Mouse (Mus musculus): ENCODE results near the gene Slc2a8.
A peak's percentile ranks its signal among the peaks of the same experiment; 100 is the strongest.
"Not testable (repeated sequence)": the region's sequence is repeated elsewhere in the genome, so short reads cannot be mapped to it uniquely, and the experiment has no call there.

Slc2a8 gene

DNA sequence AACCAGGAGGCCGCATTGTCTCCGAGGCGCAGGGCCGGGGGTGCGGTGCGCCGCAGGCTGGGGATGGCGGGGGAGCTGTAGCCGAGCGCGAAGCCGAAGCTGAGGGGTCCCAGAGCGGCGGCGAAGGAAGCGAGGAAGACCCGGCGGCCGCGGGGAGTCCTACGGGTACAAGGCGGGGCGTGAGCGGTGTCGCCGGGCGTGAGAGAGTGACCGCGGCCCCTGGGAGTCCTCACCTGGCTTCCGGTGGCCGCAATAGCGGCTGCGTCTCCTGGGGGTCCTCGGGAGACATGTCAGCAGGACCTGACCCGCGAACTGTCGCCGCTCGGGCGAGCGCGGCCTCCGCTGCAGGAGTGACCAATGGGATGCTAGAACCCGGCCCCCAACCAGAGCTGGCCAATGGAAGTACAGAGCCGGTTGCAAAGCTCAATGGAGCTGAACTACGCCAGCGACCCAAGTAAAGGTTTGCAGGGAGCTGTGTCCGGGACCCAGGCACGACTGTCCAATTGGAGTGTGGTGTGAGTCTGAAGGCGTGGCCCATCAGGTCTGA lies at the start of gene Slc2a8:
Slc2a8 (minus strand) TSS at position 359 of the 547 bp plus-strand sequence.
- peak; percentile 66 to 76 for DNase-seq (ENCODE audit: low read depth in 1 of 2, low spot score in 2 of 2)

DNA sequence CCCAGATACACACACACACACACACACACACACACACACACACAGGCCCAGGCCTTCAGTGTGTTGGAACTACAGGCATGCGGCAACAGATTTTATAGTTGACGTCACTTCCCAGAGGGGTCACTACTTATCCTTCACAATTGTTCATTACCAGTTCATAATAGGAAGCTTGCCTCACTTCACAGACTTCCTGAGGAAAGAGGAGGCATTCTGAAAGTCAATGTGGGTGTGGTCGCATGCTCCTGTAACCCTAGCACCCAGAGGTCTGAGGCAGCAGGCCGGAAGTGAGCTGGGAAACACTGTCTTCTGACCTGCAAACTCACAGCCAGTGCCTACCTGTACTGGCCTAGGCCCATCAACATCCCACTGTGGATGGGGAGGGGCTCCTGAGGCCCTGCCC lies 43.2 kb upstream of the Slc2a8 start:
- DNase-seq (ENCODE audit: low read depth in 1 of 2, low spot score in 2 of 2), result no peak

DNA sequence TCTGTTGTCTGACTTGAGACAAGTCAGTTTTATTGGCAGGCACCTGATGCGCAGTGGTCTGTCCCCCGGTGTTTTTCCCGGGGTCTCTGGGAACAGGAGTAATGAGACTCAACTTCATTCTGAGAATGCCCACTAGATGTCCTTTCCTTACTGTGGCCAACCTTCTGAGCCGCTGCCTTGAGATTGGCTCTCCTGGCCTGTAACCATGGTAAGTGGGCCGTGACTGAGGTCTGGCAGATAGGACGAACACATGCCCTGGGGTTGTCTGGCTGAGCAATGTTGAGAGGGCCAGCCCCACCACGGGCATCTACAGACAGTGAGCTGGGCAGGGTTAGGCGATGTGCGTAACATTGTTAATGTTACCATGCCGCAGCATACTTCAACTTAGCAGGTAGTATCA lies 42.7 kb upstream of the Slc2a8 start:
- DNase-seq (ENCODE audit: low read depth in 1 of 2, low spot score in 2 of 2), result no peak

DNA sequence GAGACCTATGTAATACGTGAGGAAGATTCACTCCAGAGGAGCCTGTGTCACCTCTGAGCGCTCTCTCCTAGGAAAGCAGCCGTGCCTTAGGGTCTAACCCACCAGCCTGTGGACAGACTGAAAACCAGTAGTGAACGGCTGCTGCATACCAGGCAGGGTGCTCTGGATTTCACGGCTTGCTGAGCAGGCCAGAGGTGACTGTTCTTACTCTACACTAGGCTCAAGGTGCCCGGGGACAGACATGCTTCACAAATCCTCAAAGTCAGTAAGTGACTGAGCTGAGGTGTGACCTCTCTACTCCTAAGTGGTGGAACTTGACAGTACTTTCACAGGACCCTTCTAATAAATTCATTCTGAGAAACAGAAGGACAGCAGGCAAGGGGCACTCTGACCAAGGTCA lies 41.0 kb upstream of the Slc2a8 start:
- DNase-seq (ENCODE audit: low read depth in 1 of 2, low spot score in 2 of 2), result no peak

DNA sequence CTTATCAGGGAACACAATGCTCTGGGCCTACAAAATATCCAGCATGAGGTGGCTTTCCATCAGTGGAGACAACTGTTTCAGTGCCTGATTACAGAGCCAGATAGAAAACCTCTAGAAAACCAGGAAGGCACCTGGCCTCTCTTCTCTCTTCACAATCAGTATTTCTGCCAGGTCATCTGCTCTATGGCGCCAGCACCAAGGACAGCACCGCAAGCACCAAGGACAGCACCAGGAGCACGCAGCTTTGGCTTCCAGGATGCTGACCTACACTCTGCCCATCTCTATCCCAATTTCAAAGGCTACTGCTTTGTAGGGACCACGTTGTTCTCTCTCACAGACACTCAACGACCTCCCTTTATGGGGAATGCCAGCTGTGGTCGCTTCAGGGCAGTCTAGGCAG lies 36.1 kb upstream of the Slc2a8 start:
- no peak for DNase-seq (ENCODE audit: low read depth in 1 of 2, low spot score in 2 of 2)

DNA sequence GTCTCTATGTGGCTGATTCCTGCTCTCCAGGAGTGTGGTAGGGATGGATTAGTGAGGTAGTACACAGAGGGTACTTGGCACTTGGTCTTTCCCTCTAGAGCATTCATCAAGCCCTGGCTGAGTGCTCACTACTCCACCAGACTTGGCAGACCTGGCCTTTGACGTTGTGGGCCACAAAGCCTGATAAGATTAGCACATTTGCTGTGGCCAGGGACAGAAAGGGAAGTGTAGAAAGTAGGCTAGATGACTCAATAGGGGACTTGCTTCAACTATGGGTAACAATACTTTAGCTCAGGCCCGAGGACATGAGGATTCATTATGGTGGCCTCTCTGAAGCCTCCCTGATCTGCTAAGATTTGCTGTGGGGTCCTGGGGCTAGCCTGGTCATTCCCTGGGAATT lies 35.3 kb upstream of the Slc2a8 start:
- DNase-seq (ENCODE audit: low read depth in 1 of 2, low spot score in 2 of 2), result no peak

DNA sequence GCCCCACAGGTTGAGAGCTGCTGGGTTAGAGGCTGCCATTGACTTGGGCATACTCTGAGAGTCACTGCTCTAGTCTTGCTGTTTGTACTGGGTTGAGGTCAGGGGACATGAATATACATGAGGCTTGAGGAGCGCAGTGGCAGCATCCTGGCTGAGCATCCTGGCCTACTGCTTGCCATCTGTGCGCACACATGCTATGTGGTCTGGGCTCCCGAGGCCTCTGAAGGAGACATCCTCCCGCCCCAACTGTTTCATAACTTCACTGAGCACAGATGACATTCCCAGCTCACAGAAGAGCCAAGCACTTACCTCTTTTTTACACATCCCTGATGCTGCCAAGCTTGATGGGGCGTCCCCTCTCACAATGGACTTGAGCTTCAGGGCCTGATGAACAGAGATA lies 33.0 kb upstream of the Slc2a8 start:
- DNase-seq (ENCODE audit: low read depth in 1 of 2, low spot score in 2 of 2), result no peak

DNA sequence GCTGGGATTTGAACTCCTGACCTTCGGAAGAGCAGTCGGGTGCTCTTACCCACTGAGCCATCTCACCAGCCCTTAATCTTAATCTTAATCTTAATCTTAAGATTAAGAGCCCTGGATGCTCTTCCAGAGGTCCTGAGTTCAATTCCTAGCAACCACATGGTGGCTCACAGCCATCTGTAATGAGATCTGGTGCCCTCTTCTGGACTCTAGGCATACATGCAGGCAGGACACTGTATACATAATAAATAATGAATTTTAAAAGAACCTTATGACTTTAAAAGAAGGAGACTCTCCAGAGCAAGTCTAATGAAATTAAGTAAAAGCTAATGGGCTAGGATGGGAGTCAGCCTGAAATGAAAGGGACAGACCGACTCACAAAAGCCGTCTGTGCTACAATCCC lies 27.2 kb upstream of the Slc2a8 start:
- not testable (repeated sequence) for DNase-seq (ENCODE audit: low read depth in 1 of 2, low spot score in 2 of 2)

DNA sequence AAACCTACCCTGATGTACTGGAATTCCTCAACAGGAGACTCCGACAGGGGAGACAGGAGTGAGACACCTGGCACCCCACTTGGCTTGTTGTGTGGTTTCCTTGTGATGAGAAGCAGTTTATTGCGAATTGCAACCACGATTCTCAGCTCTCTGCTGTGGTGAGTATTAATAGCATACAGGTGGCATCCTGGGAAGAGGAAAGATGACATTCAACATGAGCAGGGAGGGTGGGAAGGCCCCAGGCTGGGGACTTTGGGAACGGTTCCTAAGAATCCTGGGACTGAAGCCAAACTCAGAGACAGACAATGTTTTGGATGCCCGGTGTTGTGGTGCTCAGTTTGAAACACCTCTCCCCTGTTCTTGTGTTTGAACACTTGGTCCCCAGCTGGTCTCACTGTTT lies 23.2 kb upstream of the Slc2a8 start:
- no peak for DNase-seq (ENCODE audit: low read depth in 1 of 2, low spot score in 2 of 2)

DNA sequence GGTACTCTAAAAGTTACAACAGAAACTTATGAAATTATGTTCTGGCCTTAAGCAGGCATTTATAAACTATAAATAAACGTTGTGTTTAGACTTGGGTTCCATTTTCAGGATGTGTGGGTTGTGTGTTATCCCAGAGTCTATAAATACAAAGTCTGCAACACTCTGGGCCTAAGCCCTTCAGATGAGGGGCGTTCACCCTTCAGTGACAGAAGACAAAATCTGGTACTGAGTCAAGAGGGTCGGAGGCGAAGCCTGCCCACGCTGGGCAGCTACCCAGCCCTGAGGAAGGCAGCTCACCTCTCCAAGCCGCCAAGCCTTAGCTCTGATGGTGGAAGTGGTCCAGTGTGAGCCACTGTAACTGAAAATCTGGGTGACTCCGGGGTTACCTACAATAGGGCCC lies 20.3 kb upstream of the Slc2a8 start:
- DNase-seq (ENCODE audit: low read depth in 1 of 2, low spot score in 2 of 2), result no peak

DNA sequence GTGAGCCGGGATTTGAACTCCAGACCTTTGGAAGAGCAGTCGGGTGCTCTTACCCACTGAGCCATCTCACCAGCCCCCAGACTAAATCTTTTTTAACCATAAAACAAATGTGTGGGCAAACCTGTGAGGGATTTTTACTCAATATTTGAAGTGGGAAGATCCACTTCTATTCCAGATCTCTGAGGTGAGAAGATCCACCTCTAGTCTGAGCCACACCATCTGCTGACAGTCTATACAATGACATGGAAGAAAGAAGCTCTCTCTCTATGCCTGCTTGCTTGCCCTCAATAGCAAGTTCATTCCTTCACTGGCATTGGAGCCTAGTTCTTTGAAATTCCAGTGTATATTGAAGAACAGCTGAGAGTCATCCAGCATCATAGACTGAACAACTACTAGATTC lies 17.9 kb upstream of the Slc2a8 start:
- DNase-seq (ENCODE audit: low read depth in 1 of 2, low spot score in 2 of 2), result no peak

DNA sequence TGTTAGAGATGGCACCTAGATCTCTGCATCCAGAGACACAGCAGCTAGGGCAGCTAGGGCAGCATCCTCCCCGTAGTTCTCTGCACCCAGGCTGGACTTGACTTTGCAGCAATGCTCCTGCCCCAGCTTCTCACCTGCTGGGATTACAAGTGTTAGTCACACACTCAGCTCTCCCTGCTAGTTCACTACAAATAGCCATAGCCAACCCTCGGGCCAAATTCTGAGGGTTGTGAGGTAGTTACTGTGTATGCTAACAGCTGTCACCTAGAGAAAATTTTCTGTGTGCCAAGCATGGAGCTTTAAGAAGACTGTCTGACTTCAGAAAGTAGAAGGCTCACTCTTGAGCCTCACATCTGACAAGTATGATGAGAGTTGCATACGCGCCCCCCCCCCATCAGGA lies 15.9 kb upstream of the Slc2a8 start:
- DNase-seq (ENCODE audit: low read depth in 1 of 2, low spot score in 2 of 2), result no peak

DNA sequence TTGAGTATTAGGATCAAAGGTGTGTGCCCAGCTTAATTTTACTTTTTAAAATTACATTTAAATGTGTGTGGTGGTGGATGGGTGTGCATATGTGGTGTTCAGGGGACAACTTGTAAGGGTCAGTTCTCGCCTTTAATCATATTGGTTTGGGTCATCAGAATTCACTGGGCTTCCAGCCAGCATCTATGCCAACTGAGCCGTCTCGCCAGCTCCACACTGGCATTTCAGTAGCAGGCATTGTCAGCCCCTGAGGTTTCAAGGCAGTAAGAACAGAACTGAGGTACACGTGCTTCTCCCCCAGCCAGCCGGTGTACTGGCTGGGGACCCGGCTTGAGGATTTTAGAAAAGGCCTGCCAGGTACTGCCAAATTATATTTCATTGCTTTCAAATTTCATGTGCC lies 15.2 kb upstream of the Slc2a8 start:
- DNase-seq (ENCODE audit: low read depth in 1 of 2, low spot score in 2 of 2), result no peak

DNA sequence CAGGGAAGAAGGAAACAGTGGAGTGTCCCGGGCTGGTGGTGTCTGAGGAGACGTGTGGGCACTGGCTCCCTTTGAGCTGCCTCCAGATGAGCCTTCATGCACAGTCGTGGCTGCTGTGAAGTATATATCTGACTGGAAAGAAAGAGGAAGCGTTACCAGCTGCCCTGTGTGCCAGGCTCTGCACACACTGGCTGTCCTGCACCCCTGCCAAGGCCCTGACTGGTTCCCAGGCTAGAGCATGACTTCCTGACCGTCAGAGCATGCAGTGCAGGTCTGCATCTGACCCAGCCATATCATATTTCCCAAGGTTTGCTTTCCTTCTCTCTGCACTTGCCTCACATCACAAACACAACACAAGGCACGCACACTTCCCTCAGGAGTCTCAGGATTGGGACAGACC lies 10.2 kb upstream of the Slc2a8 start:
- no peak for DNase-seq (ENCODE audit: low read depth in 1 of 2, low spot score in 2 of 2)

DNA sequence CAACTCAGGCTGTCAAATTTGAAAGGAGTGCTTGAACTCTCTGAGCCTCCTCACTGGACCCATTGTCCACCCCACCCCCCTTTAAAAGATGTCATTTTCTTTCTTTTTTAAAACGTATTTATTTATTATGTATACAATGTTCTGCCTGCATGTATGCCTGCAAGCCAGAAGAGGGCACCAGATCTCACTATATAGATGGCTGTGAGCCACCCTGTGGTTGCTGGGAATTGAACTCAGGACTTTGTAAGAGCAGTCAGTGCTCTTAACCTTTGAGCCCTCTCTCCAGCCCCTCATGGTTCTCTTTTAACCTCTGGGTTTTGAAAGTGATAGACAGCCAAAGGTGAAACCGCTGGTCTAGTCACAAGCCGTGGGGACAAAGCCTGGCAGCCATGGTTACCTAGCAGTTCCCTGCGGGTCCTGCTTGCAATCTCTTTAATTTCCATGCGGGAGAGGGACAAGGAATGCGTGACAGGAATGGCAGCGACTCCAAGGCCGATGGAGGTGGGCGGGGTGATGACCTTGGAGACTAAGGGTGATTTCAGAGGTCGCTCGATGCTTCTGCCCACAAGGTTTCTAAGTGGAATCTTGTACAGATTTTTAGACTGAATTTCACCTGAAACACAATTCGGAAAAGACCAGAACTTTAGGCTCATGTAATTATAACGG lies 8.4 kb upstream of the Slc2a8 start:
- no peak for DNase-seq (ENCODE audit: low read depth in 1 of 2, low spot score in 2 of 2)

DNA sequence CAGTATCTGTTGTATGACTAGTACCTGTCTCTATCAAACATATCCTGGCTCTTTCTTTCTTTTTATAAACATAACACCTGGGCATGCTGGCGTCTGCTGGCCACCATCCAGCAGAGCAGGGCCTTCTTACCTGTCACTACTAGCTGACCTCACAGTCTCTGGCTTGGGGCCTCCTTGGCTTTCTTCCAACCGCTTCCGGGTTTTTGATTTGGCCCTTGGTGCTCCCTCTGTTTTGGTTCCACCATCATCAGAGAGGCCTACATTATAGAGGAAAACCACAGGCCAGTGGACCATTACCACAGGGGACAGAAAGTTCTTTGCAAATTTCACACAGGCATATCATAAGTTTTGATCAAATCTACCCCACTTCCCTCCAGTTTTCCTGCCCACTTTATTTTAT lies 7.5 kb upstream of the Slc2a8 start:
- DNase-seq (ENCODE audit: low read depth in 1 of 2, low spot score in 2 of 2), result no peak

DNA sequence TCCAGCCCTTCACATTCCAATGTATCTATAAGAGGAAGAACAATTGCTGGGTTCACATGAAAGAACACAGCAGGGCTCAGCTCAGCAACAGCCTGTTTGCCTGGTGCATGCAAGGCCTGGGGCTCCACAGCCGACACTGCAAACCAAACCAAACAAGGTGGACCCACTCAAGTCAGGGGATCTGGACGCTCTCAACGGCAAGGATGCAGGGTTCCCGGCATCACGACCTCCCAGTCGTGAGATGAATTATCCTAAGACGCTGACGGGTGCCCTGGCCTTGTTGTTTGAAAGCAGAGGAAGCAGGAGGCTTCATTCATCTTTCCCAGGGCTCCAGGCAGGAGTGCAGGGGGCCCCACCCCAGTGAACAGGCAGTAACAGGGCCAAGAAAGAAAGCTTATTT lies 4.0 kb upstream of the Slc2a8 start:
- DNase-seq (ENCODE audit: low read depth in 1 of 2, low spot score in 2 of 2), result no peak

DNA sequence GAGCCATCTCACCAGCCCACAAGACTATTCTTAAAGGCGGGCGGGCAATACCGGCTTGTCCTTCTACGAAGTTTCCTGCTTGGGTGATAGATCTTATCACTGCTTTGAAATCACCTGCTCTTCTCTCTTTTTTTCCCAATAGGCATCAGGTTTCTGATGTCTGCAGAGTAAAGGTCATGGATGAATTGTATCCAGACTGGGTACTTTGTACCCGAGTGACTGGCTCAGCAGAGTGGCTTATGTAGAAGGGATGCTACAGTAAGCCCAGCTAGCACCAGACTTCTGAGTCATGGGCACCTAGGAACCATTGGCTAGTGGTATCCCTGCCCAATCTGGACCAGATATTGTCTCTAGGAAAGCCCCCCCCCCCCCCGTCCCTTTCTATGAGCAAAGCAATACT lies 1.7 kb upstream of the Slc2a8 start:
- DNase-seq (ENCODE audit: low read depth in 1 of 2, low spot score in 2 of 2), result no peak

DNA sequence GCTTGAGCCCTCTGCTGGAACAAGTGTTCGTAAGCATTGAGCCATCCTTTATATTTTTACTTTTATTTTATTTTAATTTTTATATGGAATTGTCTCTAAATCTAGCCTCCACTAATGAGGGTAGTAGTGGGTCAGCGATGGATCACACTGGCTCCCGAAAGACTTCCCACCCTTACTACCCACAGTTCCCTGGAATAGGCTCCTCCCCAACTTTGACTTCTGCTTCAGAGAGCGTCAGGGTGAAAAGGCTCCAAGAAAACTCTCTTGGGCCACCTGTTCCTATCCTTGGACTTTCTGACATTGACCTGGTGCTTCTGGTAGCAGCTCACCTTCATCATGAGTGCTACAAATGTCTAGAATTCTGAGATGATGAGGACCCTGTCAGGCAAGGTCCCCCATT lies 817 bp upstream of the Slc2a8 start:
- no peak for DNase-seq (ENCODE audit: low read depth in 1 of 2, low spot score in 2 of 2)

DNA sequence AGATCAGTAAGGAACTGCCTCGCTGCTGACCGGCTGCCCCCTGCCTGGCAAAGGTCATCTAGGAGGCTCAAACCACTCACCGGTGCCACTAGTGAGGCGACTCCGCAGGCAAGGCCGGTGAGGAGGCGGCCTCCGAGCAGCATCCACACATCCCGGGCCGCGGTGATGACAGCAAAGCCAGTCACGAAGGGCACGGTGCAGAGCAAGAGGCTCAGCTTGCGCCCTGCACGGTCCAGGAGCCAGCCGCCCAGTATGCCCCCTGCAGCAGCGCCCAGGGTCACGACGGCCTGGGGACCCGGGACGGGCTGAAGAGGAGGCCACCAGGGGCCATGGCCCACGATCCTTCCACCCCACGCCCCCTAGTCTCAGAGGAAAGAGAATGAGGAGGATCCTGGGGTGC lies 602 bp downstream of the Slc2a8 start:
- DNase-seq (ENCODE audit: low read depth in 1 of 2, low spot score in 2 of 2), result no peak

DNA sequence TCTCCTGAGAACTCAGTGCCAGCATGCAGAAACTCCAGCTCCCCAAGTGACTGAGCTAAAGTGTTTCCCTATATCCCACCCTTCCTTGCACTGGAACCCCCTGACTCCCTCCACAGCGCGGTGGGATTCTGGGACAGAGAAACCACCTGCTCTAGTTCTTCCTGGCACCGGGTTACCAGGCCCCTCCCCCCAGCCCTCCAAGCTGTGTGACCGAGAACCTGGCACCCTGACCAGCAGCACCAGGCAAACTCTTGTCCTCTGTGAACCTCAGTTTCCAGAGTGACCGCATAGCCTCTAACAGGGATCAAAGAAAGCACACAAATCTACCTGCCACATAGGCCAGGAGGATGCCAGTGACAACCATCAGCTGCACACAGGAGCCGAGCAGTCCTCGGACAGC lies 2.2 kb downstream of the Slc2a8 start:
- no peak for DNase-seq (ENCODE audit: low read depth in 1 of 2, low spot score in 2 of 2)

DNA sequence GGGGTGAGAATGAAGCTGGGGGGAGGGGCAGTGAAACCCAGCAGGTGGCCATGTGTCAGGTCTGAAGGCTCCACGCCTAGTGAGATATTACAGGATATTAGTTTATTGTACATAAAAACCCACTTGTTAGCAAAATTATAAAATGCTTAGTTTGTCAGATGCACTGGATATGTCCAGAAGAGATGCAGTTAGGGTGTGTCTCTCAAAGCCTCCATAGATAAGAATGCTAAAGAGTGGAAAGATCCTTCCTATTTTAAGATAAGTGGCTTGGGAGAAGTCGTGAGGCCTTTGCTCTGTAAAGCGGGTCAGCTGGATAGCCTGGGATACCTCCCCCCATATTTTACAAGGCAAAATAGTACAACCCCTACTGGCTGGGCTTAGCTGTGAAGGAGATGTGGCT lies 3.2 kb downstream of the Slc2a8 start:
- DNase-seq (ENCODE audit: low read depth in 1 of 2, low spot score in 2 of 2), result no peak

DNA sequence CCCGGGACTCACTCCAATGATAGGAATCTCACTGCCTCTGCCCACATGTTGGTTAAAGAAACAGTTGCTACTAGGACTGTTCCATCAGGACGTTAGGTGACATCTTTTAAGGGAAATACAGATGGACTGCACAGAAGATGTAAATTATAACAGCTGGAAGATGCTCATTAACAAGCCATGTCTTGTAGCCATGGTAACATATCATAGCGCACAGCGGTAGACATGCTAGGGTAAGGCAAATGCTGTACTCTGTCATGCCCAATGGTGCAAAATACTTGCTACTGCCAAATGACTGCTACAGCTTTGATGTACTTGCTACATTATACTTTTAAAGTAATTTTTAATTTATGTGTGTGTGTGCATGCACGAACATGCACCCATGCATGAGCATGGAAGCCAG lies 4.8 kb downstream of the Slc2a8 start:
- DNase-seq (ENCODE audit: low read depth in 1 of 2, low spot score in 2 of 2), result no peak

DNA sequence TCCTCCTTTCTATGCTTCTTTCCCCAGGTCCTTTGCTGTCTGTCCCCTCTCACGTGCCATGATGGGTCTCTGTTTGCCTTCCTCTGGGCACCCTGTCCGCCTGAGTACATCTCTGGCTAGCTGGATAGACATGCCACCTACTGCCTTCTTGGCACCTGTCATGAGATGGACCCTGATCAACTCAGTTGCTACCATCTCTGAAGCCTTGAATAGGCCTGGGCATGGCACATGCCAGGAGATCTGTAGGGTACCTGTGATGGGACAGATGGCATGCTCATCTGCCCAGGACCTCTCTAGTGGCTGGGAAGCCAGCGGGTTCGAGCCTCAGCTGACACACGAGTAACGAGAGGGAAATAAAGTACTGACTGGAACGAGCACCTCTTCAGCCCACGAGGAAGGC lies 7.7 kb downstream of the Slc2a8 start:
- no peak for DNase-seq (ENCODE audit: low read depth in 1 of 2, low spot score in 2 of 2)
